Mouse (Mus musculus): Measurements from ENCODE around the gene Ghdc.

DNA sequence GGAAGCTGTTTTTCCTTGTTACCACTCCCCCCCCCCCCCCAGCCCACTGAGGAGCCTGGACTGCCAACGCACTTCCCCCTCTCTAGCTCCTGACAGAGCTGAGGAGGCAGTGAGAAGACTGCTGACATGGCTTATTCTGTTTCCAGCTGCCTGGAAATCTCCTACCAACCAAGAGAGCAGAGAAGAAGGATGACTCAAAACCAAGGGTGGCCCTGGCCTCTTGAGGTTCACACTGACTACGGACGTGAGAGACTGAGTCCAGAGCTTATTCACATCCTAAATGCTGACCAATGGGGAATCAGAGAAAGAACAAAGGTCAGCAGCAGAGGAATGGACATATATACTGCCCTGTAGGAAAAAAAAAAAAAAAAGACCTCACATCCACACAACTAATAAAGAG is 51.4 kb downstream of the Ghdc start:
- TF ChIP-seq CTCF (IDR thresholded peaks at IDR 0.05; ENCODE audit: low read depth, low read length) (no peak), POLR2AphosphoS5 (IDR thresholded peaks at IDR 0.05; ENCODE audit: insufficient replicate concordance, low read depth, low read length) (no peak), TAL1 (conservative IDR thresholded peaks at IDR 0.05; ENCODE audit: low read depth, low read length) (no peak)
